Mouse (Mus musculus): Measurements from ENCODE around the gene Msi2. TPM values are rescaled to one million over a fixed set of nuclear protein-coding genes. Genes with fewer than 3 reads are reported as not detected.

Gene Msi2
- polyA plus RNA-seq, 1 experiment from 2014 or later, result 17.9 TPM

DNA sequence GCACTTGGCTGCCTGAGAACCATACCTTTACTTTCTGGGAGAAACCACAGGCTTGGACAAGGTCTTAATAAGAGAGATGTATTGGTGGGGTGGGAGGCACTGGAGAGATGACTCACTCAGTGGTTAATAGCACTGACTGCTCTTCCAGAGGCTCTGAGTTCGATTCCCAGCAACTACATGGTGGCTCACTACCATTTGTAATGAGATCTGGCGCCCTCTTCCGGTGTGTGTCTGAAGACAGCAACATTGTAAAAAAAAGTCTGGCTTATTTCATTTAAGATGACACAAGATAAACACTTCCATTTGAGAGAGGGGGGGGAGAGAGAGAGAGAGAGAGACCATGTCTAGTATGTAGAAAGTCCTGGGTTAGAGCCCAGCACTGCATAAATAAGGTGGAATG lies 223.3 kb downstream of the Msi2 start:
- Histone ChIP-seq H3K4me2 (replicated peaks; ENCODE audit: low read depth, low read length) (no peak overlapping the region), H3K9ac (replicated peaks; ENCODE audit: low read depth, low read length) (no peak overlapping the region), H3K36me3 (ENCODE audit: control insufficient read depth, insufficient read depth, low read length) (no peaks in the 10 kb centered on the region), H3K27ac (ENCODE audit: low read length) (no peak overlapping the region), H3K9me3 (ENCODE audit: control insufficient read depth, low read depth, low read length) (no peaks in the 10 kb centered on the region), H3K4me3 (ENCODE audit: low read depth, low read length) (no peak overlapping the region), H3K27me3 (ENCODE audit: control insufficient read depth, insufficient read depth, low read length) (no peaks in the 10 kb centered on the region), H3K4me1 (ENCODE audit: control insufficient read depth, insufficient read depth, low read length) (peaks cover 5% of the 10 kb centered on the region; the same call in 1 of the 2 replicates)
- ATAC-seq (ENCODE audit: insufficient number of reproducible peaks, insufficient read depth, low FRiP score, low read depth), result no peak
- WGBS, result 74% methylated on average over 3 of the region's 3 CpGs

DNA sequence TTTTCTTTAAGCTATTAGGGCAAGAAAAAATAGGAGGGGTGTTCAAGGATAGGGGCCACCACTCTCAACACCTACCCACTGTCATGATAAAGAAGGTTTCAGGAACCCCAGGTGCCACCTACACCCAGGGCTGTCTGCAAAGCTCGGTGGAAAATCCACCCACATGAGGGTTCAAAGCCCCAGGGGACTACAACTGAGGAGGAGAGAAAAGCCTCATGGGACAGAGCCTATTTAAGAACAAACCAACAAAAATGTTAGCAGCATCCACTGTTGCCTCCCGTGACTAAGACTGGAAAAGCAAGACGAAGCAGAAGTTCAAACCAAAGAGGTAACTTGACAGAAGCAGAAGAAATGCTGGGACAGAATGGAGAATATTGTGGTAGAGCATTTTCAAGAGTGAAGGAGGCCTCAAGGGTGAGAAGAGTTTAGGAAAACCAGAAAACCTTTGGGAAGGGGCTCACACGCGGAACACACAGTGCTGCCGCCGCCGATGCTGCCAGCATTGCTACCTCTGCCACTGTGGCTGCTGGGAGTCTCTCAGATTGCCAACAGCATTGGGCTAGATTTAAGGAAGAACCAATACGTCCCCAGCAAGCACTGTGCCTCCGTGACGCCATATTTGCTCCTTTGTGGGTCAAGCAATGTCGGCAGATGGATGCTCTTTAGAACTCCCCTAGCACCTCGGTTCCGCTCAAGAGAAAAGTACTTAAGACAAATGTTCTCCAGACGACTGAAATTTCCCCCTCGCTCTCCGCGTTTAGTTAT lies 224.3 kb downstream of the Msi2 start:
- no peak for ATAC-seq (ENCODE audit: insufficient number of reproducible peaks, insufficient read depth, low FRiP score, low read depth)
- no peak overlapping the region for H3K9ac ChIP-seq (replicated peaks; ENCODE audit: low read depth, low read length)
- H3K4me1 ChIP-seq (ENCODE audit: control insufficient read depth, insufficient read depth, low read length), result peaks cover 8% of the 10 kb centered on the region; the same call in 1 of the 2 replicates
- H3K4me3 ChIP-seq (ENCODE audit: low read depth, low read length), result no peak overlapping the region
- WGBS, result 84% methylated on average over 18 of the region's 18 CpGs
- no peak overlapping the region for H3K4me2 ChIP-seq (replicated peaks; ENCODE audit: low read depth, low read length)
- H3K27ac ChIP-seq (ENCODE audit: low read length), result no peak overlapping the region
- no peaks in the 10 kb centered on the region for H3K27me3 ChIP-seq (ENCODE audit: control insufficient read depth, insufficient read depth, low read length)
- H3K36me3 ChIP-seq (ENCODE audit: control insufficient read depth, insufficient read depth, low read length), result no peaks in the 10 kb centered on the region
- no peaks in the 10 kb centered on the region for H3K9me3 ChIP-seq (ENCODE audit: control insufficient read depth, low read depth, low read length)

DNA sequence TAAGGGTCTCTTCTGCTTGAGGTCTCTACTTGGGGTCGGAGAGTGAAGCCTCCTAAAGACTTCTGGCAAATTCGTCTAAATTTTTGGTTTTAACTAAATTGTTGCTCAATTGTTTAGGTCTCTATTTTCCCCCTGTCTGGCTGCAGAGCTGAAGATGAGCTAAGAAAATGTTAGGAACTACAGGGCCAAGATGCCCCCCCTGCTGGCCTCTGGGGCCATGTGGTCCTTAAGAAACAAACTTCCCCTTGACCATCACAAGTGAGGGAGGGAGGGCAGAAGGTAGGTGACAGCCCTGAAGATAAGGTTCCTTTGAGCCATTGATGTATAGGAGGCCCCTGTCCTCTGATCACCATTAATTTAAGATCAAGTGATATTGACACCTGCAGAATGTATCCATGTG lies 225.7 kb downstream of the Msi2 start:
- WGBS, result 81% methylated on average over 2 of the region's 2 CpGs
- Histone ChIP-seq H3K4me2 (replicated peaks; ENCODE audit: low read depth, low read length) (no peak overlapping the region), H3K36me3 (ENCODE audit: control insufficient read depth, insufficient read depth, low read length) (no peaks in the 10 kb centered on the region), H3K27me3 (ENCODE audit: control insufficient read depth, insufficient read depth, low read length) (no peaks in the 10 kb centered on the region), H3K9me3 (ENCODE audit: control insufficient read depth, low read depth, low read length) (no peaks in the 10 kb centered on the region), H3K27ac (ENCODE audit: low read length) (no peak overlapping the region), H3K4me3 (ENCODE audit: low read depth, low read length) (no peak overlapping the region), H3K4me1 (ENCODE audit: control insufficient read depth, insufficient read depth, low read length) (peaks cover 6% of the 10 kb centered on the region; the same call in 1 of the 2 replicates), H3K9ac (replicated peaks; ENCODE audit: low read depth, low read length) (no peak overlapping the region)
- no peak for ATAC-seq (ENCODE audit: insufficient number of reproducible peaks, insufficient read depth, low FRiP score, low read depth)

DNA sequence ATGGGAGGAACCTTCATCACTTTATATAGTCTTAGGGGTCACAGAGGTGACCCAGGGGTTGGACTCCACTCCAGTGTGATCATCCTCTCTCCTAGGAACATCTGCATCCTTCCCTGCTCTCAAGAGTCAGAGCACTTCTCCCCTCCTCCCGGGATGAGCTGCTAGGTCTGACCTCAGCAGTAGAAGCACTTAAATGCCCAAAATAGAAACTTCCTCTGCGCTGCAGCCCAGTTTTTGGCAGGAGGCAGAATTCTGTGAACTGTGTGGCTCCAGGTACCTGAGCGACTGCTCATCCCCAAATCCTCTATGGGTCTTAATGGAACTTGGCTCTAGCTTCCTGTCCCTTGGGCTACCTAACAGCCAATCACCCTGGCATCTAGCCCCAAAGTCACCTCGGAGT lies 228.3 kb downstream of the Msi2 start:
- 60% methylated on average over 4 of the region's 4 CpGs for WGBS
- Histone ChIP-seq H3K36me3 (ENCODE audit: control insufficient read depth, insufficient read depth, low read length) (no peaks in the 10 kb centered on the region), H3K27ac (ENCODE audit: low read length) (no peak overlapping the region), H3K4me2 (replicated peaks; ENCODE audit: low read depth, low read length) (no peak overlapping the region), H3K4me3 (ENCODE audit: low read depth, low read length) (no peak overlapping the region), H3K9ac (replicated peaks; ENCODE audit: low read depth, low read length) (no peak overlapping the region), H3K27me3 (ENCODE audit: control insufficient read depth, insufficient read depth, low read length) (no peaks in the 10 kb centered on the region), H3K4me1 (ENCODE audit: control insufficient read depth, insufficient read depth, low read length) (peaks cover 14% of the 10 kb centered on the region; the same call in 1 of the 2 replicates), H3K9me3 (ENCODE audit: control insufficient read depth, low read depth, low read length) (no peaks in the 10 kb centered on the region)
- no peak for ATAC-seq (ENCODE audit: insufficient number of reproducible peaks, insufficient read depth, low FRiP score, low read depth)

GRCm38 (mm10) chr11:88488941-88489724 lies 229.2 kb downstream of the Msi2 start:
- Histone ChIP-seq H3K27me3 (ENCODE audit: control insufficient read depth, insufficient read depth, low read length) (no peaks in the 10 kb centered on the region), H3K9me3 (ENCODE audit: control insufficient read depth, low read depth, low read length) (no peaks in the 10 kb centered on the region), H3K36me3 (ENCODE audit: control insufficient read depth, insufficient read depth, low read length) (no peaks in the 10 kb centered on the region), H3K4me2 (replicated peaks; ENCODE audit: low read depth, low read length) (no peak overlapping the region), H3K9ac (replicated peaks; ENCODE audit: low read depth, low read length) (no peak overlapping the region), H3K4me1 (ENCODE audit: control insufficient read depth, insufficient read depth, low read length) (peaks cover 14% of the 10 kb centered on the region; the same call in 1 of the 2 replicates), H3K27ac (ENCODE audit: low read length) (no peak overlapping the region), H3K4me3 (ENCODE audit: low read depth, low read length) (no peak overlapping the region)
- 79% methylated on average over 17 of the region's 17 CpGs for WGBS
- ATAC-seq (ENCODE audit: insufficient number of reproducible peaks, insufficient read depth, low FRiP score, low read depth), result no peak

- Histone ChIP-seq H3K27ac (ENCODE audit: low read length) (no peak overlapping the region), H3K9ac (replicated peaks; ENCODE audit: low read depth, low read length) (no peak overlapping the region), H3K4me1 (ENCODE audit: control insufficient read depth, insufficient read depth, low read length) (peaks cover 14% of the 10 kb centered on the region; the same call in 1 of the 2 replicates), H3K9me3 (ENCODE audit: control insufficient read depth, low read depth, low read length) (no peaks in the 10 kb centered on the region), H3K27me3 (ENCODE audit: control insufficient read depth, insufficient read depth, low read length) (no peaks in the 10 kb centered on the region), H3K36me3 (ENCODE audit: control insufficient read depth, insufficient read depth, low read length) (no peaks in the 10 kb centered on the region), H3K4me3 (ENCODE audit: low read depth, low read length) (no peak overlapping the region), H3K4me2 (replicated peaks; ENCODE audit: low read depth, low read length) (no peak overlapping the region)
- WGBS, result 85% methylated on average over 13 of the region's 13 CpGs
- ATAC-seq (ENCODE audit: insufficient number of reproducible peaks, insufficient read depth, low FRiP score, low read depth), result no peak
Measured at GRCm38 (mm10) chr11:88488175-88488940, 230.0 kb downstream of the Msi2 start.

DNA sequence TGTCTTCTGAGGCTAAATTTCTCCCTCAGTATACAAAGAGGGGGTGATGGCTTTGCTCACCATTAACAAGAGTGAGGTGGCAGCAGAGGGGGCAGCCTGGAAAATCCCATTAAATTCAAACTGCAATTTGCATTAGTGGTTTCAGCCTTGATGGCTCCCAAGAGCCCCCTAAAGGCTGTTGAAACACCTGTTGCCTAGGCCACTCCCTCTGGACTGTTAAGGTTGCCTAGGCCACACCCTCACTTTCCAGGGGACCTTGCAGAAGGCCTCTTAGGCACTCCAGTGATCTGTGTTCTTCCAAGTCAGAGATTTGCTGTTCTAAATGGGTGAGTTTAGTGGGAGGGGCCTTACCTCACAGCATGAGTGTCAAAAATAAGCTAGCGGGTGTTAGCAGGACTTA lies 232.3 kb downstream of the Msi2 start:
- H3K4me2 ChIP-seq (replicated peaks; ENCODE audit: low read depth, low read length), result no peak overlapping the region
- WGBS, result 83% methylated on average over 1 of the region's 1 CpGs
- no peaks in the 10 kb centered on the region for H3K27me3 ChIP-seq (ENCODE audit: control insufficient read depth, insufficient read depth, low read length)
- H3K4me1 ChIP-seq (ENCODE audit: control insufficient read depth, insufficient read depth, low read length), result peaks cover 29% of the 10 kb centered on the region
- no peak; the same call in 1 of the 2 replicates for ATAC-seq (ENCODE audit: insufficient number of reproducible peaks, insufficient read depth, low FRiP score, low read depth)
- H3K4me3 ChIP-seq (ENCODE audit: low read depth, low read length), result no peak overlapping the region
- no peaks in the 10 kb centered on the region for H3K9me3 ChIP-seq (ENCODE audit: control insufficient read depth, low read depth, low read length)
- H3K27ac ChIP-seq (ENCODE audit: low read length), result no peak overlapping the region
- H3K9ac ChIP-seq (replicated peaks; ENCODE audit: low read depth, low read length), result no peak overlapping the region
- no peaks in the 10 kb centered on the region for H3K36me3 ChIP-seq (ENCODE audit: control insufficient read depth, insufficient read depth, low read length)

GRCm38 (mm10) chr11:88485088-88485487 lies 233.2 kb downstream of the Msi2 start:
- no peak overlapping the region for H3K27ac ChIP-seq (ENCODE audit: low read length)

More at GRCm38 (mm10) chr11:88485088-88485487, 233.2 kb downstream of the Msi2 start:
- H3K36me3 ChIP-seq (ENCODE audit: control insufficient read depth, insufficient read depth, low read length), result no peaks in the 10 kb centered on the region
- 61% methylated on average over 4 of the region's 4 CpGs for WGBS
- no peak for ATAC-seq (ENCODE audit: insufficient number of reproducible peaks, insufficient read depth, low FRiP score, low read depth)
- no peak overlapping the region for H3K4me2 ChIP-seq (replicated peaks; ENCODE audit: low read depth, low read length)
- no peaks in the 10 kb centered on the region for H3K27me3 ChIP-seq (ENCODE audit: control insufficient read depth, insufficient read depth, low read length)
- no peaks in the 10 kb centered on the region for H3K9me3 ChIP-seq (ENCODE audit: control insufficient read depth, low read depth, low read length)
- H3K4me1 ChIP-seq (ENCODE audit: control insufficient read depth, insufficient read depth, low read length), result peaks cover 32% of the 10 kb centered on the region
- H3K9ac ChIP-seq (replicated peaks; ENCODE audit: low read depth, low read length), result no peak overlapping the region
- no peak overlapping the region for H3K4me3 ChIP-seq (ENCODE audit: low read depth, low read length)

Data from stomach, embryonic 14.5 days (tissue).